Mouse (Mus musculus) adipocyte (in vitro differentiated cells): ENCODE data around the gene Btbd18.
"Not testable (repeated sequence)": the region's sequence is repeated elsewhere in the genome, so short reads cannot be mapped to it uniquely, and the experiment has no call there.

Source experiments
- DNase-seq: peaks from one replicate; pipeline ENCODE4 v3.0.0-alpha.2; 2016; ENCODE audit warnings: low spot score

The Btbd18 gene

GRCm38 (mm10) chr2:84647051-84647568 is 11.8 kb upstream of the Btbd18 start:
- DNase-seq = no peak

DNA sequence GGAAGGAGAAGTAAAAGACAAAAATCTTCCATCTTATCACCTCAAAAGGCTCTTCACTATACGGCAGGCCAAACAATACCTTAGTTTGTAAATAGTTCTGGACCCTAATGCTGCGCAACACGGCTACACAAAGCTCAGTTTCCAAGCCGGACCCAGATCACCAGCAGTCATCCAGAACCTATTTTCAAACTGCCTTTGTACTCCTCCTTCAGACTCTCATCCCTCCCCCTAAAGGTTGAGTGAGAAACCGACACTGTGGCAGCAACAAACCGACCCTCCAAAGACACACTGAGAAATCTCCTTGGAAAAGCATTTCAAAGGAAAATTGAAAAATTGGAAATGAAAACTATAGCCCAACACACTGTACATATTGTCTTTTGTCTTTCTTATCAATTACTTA is 10.5 kb upstream of the Btbd18 start:
- no peak for DNase-seq

- peak; percentile 45 for DNase-seq
Observed at GRCm38 (mm10) chr2:84649674-84650073, 9.2 kb upstream of the Btbd18 start.

GRCm38 (mm10) chr2:84650464-84651195 is 8.2 kb upstream of the Btbd18 start, which contains the start of gene Ctnnd1:
Ctnnd1 (minus strand) TSS chr2:84650765.
- DNase-seq = peak; percentile 98

GRCm38 (mm10) chr2:84653354-84653753 is 5.5 kb upstream of the Btbd18 start:
- DNase-seq = no peak

- no peak for DNase-seq
Observed at GRCm38 (mm10) chr2:84655864-84656263, 3.0 kb upstream of the Btbd18 start.

GRCm38 (mm10) chr2:84660253-84660652 is 1.4 kb downstream of the Btbd18 start:
- peak; percentile 81 for DNase-seq

DNA sequence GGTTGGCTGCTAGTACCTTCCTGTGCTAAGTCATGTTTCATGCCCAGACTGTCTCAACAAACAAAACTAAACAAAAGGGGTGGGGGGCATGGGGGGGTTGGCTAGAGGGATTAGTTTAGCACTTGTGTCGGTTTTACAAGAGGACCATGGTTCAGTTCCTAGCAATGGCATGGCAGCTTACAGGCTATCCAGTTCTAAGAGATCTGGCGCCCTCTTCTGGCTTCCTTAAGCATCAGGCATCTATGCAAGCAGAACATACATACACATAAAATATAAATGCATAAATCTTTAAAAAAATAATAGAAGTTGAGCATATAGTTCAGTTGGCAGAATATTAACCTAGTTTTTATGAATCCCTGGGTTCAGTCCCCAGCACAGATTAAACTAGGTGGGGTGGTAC is 4.0 kb downstream of the Btbd18 start:
- DNase-seq = peak; percentile 50

- DNase-seq = no peak
Observed at GRCm38 (mm10) chr2:84666081-84666480, 7.2 kb downstream of the Btbd18 start.

DNA sequence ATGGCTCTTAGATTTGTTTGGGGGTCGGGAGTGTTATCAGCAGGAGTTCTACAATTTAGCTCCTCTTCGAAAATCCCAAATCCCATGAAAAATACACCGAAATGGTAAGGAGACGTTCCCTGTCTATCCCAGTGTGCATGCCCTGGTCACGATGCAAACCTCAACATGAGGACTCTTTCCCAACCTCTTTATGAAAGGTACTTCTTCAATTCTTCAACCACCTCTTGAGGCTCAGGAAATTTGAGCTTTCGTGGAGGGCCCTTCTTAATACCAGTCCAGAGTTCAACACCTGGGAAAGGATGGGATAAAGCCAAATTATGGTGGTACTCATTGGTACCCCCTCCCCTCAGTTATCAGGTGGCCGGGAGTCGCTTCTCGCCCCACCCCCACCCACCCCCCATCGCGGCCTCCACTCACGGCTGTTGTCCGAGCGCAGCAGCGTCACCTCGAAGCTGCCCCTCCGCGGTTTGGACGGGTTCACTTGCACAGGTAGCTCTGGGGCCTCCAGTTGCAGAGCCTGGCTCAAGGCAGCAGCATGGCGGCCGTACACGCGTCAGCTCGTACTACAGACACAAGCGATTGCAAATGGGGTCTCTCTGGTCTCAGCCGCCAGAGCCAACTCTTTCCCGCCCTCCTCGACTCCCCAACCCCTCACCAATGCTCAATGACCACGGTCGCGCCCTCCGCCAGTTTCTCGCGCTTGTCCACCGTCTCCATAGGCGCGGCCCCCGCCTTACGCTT is 11.1 kb downstream of the Btbd18 start:
- no peak for DNase-seq

- peak; percentile 89 for DNase-seq
Observed at GRCm38 (mm10) chr2:84670569-84670933, 11.7 kb downstream of the Btbd18 start, which contains the start of gene Selenoh. Selenoh (minus strand) TSS chr2:84670770.

DNA sequence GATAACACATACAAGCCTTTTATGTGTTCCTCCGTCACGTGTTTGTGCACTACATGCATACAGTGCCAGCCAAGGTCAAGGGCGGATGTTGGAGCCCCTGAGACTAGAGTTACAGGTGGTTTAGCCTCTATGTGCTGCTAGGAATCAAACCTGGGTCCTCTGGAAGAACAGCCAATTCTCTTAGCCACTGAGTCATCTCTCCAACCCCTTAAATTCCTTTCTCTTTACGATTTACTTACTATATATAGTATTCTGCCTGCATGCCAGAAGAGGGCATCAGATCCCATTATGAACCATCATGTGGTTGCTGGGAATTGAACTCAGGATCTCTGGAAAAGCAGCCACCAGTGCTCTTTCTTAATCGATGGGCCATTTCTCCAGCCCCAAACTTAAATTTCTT is 12.7 kb downstream of the Btbd18 start:
- DNase-seq = not testable (repeated sequence)

- DNase-seq = no peak
Observed at GRCm38 (mm10) chr2:84677270-84677967, 18.5 kb downstream of the Btbd18 start.

GRCm38 (mm10) chr2:84677968-84678880 is 19.3 kb downstream of the Btbd18 start, which contains the start of the genes Gm28635 and Med19:
Gm28635 (minus strand) TSS chr2:84678041.
Med19 (plus strand) TSS chr2:84678402.
- peak; percentile 100 for DNase-seq

DNA sequence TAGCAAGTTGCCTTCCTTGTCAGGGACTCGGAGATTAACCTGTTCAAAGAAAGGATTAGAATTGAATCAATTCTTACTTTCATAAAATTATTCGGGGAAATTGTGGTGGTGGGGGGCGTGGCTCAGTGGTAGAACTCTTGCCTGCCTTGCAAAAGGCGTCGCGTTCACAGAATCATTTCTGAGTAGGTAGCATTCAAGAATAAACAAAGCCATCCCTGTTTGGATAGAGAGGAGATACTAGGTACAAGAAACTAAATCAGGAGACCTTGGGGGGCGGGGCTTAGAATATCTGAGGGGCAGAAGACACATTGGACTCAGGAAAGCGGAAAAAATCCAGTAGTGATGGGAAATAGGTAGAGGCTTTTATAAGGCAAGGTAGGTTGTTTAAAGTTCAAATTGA is 20.1 kb downstream of the Btbd18 start, which contains the start of gene Tmx2:
Tmx2 (minus strand) TSS at position 125 of the 400 bp plus-strand sequence.
- DNase-seq = no peak

GRCm38 (mm10) chr2:84682605-84683183 is 23.8 kb downstream of the Btbd18 start:
- DNase-seq = no peak

DNA sequence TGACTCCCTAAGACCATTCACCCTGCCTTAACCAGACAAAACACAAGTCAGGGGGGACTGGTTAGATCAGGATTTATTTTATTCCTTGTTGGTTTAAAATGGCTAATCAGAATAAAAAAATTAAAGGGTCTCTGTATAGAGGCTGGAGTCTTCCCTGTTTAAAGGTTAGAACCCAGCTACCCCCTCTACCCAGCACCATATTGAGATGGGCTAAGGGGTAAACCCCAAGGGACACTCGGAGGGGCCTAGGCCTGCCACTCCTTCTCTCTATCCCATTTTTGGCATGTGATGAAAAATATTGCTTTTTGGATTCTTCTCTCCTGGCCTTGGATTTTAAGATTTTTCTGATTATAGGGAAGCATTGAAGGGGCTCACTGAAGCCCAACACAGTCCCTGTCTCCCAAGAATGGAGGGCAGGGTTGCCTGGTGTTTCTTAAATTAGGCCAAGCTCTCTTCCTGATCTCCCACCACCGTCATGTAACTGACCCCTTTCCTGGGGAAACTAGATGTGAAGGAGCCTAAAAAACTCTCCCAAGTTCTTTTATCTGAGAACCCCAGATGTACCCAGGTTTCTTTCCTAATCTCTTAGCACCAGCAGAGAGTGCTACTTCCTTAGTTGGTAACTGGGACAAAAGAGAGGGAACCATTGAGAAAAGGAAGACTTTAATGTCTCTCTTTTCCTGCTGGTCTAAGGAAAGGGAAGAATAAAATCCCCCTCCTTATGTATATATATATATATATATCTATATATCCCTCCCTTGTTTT is 29.4 kb downstream of the Btbd18 start:
- no peak for DNase-seq

DNA sequence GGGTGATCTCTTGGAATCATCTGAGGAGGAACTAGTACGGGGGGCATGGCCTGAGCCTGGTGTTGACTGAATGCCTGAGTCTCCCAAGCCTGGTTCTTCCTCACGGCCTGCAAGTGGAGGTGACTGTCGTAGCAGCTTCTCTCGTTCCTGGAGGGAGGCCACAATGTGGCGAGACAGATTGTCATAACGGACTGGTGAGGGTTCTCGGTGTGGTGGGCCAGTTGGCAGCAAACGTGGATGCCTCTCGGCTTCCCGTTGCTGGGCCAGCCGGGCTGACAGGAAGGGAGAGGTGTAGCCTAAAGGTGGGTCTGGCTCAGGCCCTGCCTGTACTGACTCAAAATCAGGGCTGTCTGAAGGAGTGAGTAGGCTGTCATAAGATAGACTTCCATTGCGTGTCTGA is 31.2 kb downstream of the Btbd18 start:
- no peak for DNase-seq

- no peak for DNase-seq
Observed at GRCm38 (mm10) chr2:84695007-84695695, 36.3 kb downstream of the Btbd18 start.
